Mouse (Mus musculus) B cell, adult 62 days (primary cell): ENCODE measurements around the gene Bnip3. TPM values are rescaled to one million over a fixed set of nuclear protein-coding genes. Genes with fewer than 3 reads are reported as not detected.

Source experiments
- total RNA-seq: library from RNA; stranded (reverse); gene quantifications from 4 replicates; pipeline ENCODE4 v1.2.4, GENCODE M21; 2023

Gene Bnip3
- 6.1 to 11.3 TPM (median 7.3 TPM) in 4 replicates for total RNA-seq

GRCm38 (mm10) chr7:138909277-138910192, at the start of gene Bnip3:
TSS of gene Bnip3 (minus strand) at chr7:138909519.

GRCm38 (mm10) chr7:138940612-138941461, 31.5 kb upstream of the Bnip3 start, which contains the start of gene Jakmip3:
TSS of gene Jakmip3 (plus strand) at chr7:138940730.

GRCm38 (mm10) chr7:138845544-138846391, 63.6 kb downstream of the Bnip3 start, which contains the start of the genes Ppp2r2d and Mapk1ip1:
TSS of gene Ppp2r2d (plus strand) at chr7:138846079.
TSS of gene Mapk1ip1 (minus strand) at chr7:138846273.

Other genes with a start within 250 kb of the Bnip3 start
- 56.7 to 65.8 TPM (median 61.4 TPM) in 4 replicates for gene Ppp2r2d, start 63.4 kb downstream of the Bnip3 start, total RNA-seq
- 51.9 to 60.3 TPM (median 55.2 TPM) in 4 replicates for gene Mapk1ip1, start 63.2 kb downstream of the Bnip3 start, total RNA-seq
- not detected in 4 replicates for gene Jakmip3, start 31.2 kb upstream of the Bnip3 start, total RNA-seq
- not detected in 4 replicates for gene Dpysl4, start 176.5 kb upstream of the Bnip3 start, total RNA-seq